Mouse (Mus musculus): Measurements from ENCODE around the gene Hlcs. TPM values are rescaled to one million over a fixed set of nuclear protein-coding genes. Genes with fewer than 3 reads are reported as not detected.

Gene Hlcs
- total RNA-seq, 2 experiments from 2014 or later = 1.3 to 5.1 TPM

DNA sequence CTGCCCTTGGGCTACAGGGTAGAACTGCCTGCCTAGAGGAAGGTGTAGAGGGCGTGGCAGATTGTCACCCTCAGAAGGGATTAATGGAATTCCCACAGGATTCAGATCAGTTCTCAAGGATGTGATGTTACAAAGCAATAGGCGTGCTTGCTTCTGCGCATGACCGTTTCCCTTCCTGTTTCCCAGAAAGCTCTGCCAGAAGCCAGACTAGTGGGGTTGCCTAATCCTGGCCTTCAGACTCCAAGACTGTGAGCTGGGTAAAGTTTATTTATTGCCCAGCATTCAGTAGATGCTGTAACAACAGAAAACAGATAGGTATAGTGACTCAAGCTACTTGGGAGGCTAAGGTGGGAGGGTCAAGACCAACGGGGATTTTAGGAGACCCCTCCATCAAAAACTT lies 15.3 kb downstream of the Hlcs start:
- no peak for ATAC-seq (replicated peaks; ENCODE audit: low FRiP score, poor library complexity, severe bottlenecking)

DNA sequence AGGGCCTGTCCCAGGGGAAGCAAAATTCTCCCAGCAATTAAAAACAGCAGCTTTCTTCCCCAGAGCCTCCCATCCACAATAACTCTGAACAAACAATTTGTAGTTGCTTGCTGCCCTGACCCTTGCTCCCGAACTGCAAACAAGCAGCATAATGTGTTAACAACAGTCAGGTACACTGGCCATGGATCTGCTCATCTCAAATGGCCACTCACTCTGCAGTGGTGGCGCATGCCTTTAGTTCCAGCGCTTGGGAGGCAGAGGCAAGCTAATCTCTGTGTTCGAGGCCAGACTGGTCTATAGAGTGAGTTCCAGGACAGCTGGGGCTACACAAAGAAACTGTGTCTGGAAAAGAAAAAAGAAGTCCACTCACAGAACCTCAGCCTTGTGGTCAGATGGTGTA lies 22.2 kb downstream of the Hlcs start:
- ATAC-seq (replicated peaks; ENCODE audit: low FRiP score, poor library complexity, severe bottlenecking) = no peak

DNA sequence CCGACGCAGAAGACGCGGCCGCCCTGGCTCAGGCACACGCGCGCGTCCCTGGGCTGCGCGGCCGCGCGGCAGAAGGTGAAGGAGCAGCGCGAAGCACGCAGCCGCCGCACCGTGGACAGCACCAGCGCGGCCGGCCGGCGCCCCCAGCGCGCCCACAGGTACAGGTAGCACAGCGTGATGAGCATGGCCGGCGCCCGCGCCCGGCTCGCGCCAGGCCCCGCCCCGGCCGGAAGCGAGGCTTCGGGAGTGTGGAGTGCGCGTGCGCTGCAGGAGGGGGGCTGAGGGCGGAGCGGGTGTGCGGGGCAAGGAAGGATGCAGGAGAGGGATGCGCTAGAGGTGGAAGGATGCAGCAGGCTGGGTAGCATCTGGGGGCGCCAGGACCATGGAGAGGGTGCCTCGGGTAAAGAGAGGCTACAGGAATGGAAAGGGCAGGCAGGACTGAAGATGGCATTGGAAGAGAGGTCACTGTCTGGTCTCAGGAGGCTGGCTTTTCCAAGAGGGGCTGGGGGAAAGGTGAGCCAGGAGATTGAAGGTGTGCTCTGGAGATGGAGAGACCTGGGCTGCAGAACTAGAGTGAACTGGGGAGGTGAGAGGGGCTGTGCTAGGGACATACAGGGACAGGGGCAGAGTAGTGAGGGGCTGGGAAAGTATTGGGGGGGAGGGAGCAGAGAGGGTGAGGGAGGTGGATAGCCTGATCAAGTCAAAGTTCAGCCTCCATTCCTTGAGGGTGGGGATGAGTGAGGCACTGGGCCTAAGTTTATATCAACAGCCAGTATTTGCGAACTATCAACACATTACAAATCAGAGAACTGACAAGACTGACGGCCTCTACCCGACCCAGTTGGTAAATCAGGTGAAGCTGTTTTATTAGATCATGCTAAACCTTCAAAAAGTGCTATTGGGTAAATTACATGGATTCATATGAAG lies 23.0 kb downstream of the Hlcs start:
- no peak for ATAC-seq (replicated peaks; ENCODE audit: low FRiP score, poor library complexity, severe bottlenecking)

DNA sequence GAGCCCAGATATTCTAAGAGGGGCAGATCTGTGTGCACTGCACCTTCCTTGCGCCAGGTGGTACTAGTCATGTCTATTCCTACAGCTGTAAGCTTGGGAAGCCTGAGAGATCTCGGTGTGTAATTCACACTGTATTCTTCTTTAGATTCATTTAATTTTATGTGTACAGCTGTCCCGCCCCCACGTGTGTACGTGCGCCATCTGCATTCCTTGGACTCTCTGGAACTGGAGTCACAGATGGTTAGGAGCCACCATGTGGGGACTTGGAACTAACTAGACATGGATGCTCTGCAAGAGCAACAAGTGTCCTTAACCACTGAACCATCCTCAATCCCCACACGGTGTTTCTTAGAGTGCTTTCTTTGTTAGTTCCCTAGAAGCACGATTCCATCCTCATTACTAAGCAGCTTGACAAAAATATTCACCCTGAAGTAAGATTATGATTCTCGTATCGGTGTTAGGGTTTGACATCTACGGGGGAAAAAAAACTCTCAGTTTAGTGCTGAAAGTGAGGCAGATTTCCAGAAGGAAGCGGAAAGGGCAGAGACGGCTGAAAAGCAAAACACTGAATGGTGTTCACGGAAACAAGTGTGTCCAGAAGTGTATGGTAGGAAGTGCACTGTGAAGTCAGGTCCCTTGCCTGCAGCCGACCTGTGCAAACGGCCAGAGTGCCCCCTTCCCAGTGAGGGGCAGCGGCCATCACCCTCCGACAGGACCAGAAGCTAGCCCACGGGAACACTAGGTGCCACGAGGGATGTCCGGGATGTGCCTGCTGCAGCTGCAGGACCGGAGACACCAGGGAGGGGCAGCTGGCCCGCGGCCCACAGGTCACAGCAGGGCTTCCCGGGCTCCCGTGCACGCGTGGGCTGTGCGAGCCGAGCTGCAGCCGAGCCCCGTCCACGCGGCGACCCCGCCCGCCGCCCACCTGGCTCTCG lies 24.0 kb downstream of the Hlcs start:
- no peak for ATAC-seq (replicated peaks; ENCODE audit: low FRiP score, poor library complexity, severe bottlenecking)

DNA sequence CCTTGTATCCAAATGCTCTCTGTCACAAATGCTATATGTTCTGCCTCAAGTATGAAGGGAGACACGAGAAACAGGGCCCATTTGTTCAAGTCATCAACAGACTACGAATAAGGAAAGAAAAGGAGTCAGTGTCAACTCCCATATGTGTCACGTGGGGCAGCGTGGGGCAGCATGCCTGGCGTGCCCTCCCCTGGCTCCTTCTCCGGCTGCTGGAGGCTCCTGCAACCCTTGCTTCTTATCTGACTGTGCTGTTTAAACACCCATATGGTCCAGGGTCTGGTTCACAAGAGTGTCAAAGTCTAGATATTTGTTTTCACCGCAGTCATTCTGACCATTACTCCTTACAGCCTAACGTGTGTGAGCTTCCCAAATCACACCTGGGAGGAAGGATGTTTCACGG lies 25.5 kb downstream of the Hlcs start:
- no peak for ATAC-seq (replicated peaks; ENCODE audit: low FRiP score, poor library complexity, severe bottlenecking)

DNA sequence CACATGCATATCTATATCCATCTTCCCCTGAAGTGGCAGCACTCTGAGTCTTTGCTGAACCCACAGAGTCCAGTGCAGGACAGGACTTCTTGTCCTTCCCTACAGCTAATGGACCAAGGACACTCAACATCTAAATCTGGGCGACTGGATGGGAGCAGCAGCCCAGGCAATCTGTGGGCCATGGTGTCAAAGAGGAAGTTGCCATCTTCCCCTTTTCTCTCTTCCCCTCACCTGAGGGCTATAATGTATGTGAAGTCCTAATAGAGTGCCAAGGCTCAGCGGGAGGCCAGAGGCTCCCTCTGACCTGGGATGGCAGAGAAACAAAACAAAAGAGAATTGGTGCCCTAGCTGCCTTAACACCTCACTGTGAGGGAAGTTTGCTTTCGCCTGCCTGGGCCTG lies 29.4 kb downstream of the Hlcs start:
- ATAC-seq (replicated peaks; ENCODE audit: low FRiP score, poor library complexity, severe bottlenecking) = no peak

DNA sequence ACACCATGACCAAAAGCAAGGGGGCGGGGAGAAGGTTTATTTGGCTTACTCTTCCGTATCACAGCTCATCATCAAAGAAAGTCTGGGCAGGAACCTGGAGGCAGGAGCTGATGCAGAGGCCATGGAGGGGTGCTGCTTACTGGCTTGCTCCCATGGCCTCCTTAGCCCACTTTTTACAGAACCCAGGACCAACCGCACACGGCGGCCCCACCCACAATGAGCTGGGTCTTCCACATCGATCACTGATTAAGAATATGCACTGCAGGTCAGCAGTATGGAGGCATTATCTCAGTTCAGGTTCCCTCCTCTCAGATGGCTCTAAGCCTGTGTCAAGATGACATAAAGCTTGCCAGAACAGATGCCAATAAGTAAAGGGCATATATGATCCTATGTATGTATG lies 42.5 kb downstream of the Hlcs start:
- no peak for ATAC-seq (replicated peaks; ENCODE audit: low FRiP score, poor library complexity, severe bottlenecking)

DNA sequence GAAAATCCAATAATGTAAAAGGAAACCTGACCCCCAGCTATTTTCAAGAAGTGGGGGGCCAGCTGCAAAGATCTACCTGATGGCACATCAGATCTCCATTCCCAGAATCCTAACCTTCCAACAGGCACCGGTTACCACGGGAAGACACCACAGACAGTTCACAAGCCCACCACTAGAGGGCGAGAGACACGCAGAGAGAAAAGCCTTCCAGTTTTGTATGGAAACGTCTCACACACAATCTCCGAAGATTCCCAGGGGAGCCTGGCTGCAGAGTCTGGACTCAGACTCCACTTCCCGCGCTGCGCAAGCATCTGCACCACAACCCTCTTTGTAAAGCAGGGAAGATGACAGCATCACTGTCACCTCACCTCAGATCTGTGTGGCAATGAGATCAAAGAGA lies 43.7 kb downstream of the Hlcs start:
- ATAC-seq (replicated peaks; ENCODE audit: low FRiP score, poor library complexity, severe bottlenecking) = peak; percentile 40; the same call in 1 of the 2 replicates

DNA sequence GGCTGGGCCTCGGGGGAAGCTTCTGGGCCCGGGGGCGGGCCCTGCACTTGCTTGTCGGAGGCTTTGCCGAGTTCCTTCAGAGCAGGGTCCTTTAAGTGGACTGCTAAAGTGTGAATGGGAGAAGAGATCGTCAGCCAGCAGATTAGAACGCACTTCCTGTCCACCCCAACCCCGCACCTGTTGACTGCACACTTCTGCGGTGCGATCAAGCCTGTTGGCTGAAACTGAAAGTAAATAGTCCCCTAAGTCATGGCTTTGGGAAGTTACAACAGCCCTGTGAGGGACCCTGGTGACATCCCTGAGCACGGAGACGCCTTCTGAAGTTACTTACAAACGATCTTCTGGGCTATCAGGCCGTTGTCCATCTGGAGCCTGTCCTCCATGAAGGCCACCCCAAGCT lies 45.2 kb downstream of the Hlcs start:
- no peak for ATAC-seq (replicated peaks; ENCODE audit: low FRiP score, poor library complexity, severe bottlenecking)

DNA sequence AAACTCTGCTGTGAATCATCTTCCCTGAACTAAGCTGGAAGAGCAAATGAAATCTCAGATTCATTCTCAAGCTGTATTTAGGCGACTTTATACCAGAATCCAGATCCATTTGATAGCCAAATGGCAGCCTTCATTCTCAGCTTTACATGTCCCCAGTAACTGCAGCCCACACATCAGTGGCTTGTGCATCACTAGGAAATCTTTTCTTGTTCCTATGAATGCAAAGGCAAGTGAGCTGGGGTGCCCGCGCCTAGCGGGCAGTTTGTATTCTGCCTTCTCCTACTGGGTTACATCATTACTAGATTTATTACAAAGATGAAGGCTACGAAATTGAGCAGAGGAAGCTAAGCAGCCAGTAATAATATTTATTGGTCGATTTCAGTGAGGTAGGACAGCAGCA lies 48.8 kb downstream of the Hlcs start:
- no peak for ATAC-seq (replicated peaks; ENCODE audit: low FRiP score, poor library complexity, severe bottlenecking)

DNA sequence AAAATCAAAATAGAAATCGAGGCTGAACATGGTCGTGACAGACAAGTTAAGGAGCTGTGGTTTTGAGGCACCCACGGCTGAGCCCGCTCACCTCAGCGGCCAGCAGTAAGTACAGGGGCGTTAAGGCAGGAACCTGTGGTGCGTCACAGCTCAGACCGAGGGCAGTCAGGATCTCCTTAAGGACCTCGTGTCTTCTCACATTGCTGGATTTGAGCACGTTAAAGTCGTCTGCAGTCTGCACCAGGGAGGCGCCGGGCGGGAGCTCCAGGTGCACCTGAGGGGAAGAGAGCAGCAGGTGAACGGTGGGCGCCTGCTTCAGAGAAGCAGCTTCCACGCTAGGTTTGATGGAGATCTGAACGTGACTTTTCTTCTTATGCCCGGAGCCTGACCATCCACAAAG lies 50.9 kb downstream of the Hlcs start:
- ATAC-seq (replicated peaks; ENCODE audit: low FRiP score, poor library complexity, severe bottlenecking) = no peak

DNA sequence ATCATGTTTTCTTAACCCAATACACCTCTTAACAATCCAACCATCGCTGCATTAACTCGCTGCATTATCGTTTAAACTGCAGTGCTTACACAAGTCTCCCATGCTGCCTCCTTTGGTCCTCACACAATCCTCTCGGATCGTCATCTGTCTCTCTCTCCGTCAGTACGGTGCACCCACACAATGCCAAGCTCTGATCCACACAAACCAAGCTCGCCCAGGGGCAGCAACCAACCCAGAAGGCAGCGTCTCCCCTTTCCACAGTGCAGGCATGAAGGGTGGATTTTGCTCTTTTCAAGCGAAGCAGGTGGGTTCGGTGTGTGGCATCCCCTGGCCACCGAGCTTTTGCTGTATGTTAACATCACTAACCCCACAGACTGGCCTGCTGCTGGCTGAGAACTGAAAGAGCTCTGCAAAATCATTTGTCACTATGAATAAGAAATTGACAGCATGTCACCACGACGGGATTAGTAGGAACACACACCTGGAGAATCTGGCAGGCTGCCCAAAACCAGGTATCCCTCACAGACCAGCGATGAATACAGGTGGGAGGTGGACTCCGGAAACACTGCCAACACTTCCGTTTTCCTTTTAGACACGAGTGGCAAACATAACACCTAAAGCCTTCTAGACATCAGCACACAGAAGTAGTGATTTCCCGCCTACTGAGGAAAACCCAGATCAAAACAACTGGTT lies 52.3 kb downstream of the Hlcs start:
- ATAC-seq (replicated peaks; ENCODE audit: low FRiP score, poor library complexity, severe bottlenecking) = no peak

DNA sequence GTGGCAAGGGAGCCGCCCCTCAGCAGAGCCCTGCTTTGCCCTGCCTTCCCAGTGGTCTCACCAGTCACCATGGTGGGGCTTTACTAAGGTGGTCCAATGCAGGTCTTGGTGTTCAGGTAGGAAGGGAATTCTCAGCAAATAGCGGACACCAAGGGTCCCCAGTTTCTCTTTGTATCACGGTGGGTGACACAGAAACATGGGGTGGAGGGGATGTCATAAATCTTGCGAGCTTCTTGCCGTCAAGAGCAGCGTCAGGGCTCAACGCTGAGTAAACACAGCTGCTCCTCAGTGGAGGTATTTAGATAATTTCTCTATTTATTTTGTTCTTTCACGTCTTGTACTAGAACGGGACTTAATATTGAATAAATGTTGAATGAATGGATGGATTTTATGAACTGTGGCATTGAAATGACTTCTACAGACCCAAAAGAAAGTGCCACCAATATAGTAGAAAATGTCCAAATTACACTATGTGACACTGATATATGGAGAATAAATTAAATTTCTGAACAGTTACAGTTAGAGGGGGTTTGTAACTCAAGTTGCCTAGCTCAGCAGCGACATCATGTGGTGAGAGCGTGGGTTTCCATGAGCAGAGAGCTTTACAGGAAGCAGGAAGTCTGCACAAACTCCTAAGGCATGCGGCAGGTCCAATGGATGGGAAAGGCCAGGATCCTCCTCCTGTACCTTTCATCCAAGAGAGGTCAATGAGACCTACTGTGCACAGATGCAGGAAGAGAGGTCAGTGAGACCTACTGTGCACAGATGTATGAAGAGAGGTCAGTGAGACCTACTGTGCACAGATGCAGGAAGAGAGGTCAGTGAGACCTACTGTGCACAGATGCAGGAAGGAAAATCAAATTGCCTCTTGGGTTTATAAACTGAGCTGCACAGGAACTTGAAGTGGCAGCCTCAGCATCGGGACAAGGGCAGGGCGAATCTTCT lies 54.7 kb downstream of the Hlcs start:
- ATAC-seq (replicated peaks; ENCODE audit: low FRiP score, poor library complexity, severe bottlenecking) = no peak

DNA sequence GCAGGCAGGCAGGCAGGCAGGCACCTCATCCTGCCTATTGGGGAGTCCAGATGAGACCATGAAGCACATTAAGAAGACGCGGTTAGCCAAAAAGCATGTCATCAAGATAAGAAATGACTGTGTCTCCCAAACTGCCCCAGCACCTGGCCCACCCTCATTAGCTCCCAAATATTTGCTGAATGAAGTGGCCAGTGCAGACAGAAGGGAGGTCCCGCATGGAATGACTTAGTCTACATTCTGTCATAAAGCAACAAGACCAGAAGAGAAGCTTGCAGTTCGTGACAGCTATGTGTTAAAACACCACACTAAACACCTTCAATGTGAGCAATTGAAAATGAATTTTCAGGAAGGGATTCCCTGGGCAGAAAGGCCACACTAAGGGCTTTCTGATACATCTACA lies 57.8 kb downstream of the Hlcs start:
- ATAC-seq (replicated peaks; ENCODE audit: low FRiP score, poor library complexity, severe bottlenecking) = no peak

DNA sequence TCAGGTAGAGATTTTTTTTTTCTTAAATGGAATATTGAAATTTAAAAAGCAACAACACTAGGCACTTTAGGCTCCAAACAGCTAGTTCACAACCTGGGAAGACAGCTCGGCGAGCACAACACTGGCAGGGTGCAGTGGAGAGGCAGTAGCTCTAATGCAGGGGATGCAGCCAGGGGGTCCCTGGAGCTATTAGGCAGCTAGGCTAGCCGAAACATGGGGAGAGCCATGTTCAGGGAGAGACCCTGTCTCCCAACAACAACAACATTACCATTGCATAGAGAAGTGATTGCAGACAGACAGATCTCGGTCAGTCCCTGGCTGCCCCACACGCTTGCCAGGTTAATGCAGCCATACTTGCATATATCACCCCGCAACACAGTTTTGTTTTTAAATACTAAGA lies 58.3 kb downstream of the Hlcs start:
- no peak for ATAC-seq (replicated peaks; ENCODE audit: low FRiP score, poor library complexity, severe bottlenecking)

DNA sequence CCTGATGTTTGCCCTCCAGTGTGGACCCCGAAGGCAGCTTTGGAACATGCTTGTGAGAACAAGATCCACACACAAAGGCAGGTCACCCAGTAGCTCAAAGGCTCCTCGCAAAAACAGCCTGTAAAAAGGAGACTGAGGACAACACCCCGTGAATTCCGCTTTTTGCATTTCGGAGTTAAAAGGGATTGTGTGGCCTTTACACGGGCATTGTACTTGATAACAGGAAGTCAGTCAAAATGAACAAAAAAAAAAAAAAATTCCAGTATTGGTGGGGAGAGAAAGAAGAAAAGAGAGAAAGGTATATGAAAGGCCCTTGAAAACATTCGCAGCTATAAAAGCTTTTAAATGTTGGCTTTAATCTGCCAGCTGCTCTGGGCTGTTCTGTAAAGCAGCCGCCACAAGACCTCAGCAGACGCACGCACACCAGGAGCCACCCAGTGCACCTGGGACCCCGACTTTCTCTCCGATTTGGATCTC lies 58.9 kb downstream of the Hlcs start:
- no peak for ATAC-seq (replicated peaks; ENCODE audit: low FRiP score, poor library complexity, severe bottlenecking)

DNA sequence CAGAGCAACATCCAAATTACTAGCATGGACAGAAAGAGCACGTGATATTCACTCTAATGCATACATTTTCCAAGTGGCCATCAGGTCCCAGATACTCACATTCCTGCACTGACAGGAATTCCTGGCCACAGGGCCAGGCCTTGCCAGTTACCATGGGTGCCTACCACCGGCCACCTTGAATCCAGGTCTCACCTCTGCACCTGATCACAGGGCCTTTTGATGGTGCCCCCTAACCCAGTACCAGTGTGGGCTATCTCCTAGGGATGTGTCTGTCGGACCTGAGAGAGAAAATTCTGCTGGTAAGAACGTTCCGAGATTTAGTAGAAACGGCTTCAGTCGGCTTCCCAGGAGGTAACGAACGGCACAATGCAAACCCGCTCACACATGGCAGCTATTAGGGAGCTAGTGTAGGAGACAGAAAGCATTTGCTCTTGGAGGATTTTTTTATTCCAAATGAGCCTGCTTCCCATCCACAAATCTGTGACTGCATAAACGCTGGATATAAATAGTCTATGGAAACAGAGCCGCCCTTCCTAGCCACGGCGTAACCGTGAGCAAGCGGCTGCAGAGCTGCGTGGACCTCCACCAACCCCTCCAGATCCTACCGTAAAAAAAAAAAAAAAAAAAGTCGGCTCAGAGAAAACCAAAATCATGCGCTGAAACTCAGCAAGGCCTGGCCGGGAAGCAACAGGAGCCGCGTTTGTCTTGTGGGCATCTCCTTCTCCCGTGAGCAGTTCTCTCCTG lies 59.5 kb downstream of the Hlcs start:
- ATAC-seq (replicated peaks; ENCODE audit: low FRiP score, poor library complexity, severe bottlenecking) = no peak

DNA sequence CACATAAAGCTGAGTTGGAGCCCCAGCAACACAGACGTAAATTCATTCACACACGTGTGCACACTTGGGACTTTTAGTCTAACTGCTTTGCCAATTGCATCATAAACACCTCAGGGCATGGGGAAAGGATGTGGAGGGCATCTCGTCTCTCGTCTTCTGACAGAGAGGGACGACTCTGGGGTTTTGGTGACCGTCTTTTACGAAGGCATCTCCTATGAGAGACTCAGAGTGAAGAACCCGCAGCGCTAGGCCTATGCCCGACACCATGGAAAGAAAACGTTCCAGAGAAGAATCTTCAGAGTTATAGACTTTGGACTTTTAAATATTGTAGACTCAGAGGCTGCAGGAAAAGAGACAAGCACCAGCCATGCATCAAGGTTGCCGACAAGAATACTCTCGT lies 61.6 kb downstream of the Hlcs start:
- ATAC-seq (replicated peaks; ENCODE audit: low FRiP score, poor library complexity, severe bottlenecking) = no peak

All from erythroid progenitor cell, adult 5-6 weeks (primary cell).